Mouse (Mus musculus) intestine, embryonic 14.5 days (tissue): Measurements from ENCODE around the gene Cntn4. TPM values are rescaled to one million over a fixed set of nuclear protein-coding genes. Genes with fewer than 3 reads are reported as not detected.

ENCODE experiments used
- ATAC-seq: fragments of 200-750 bp; cut with Nextera tagmentation; replicated peaks from 2 replicates; pipeline ENCODE4 v1.8.0; 2017; ENCODE audit warnings: low read depth, moderate number of reproducible peaks, moderate TSS enrichment, moderate library complexity; ENCODE audit not compliant: low FRiP score, low TSS enrichment
- DNase-seq: peaks from one replicate; pipeline ENCODE4 v3.0.0-alpha.2; 2018; ENCODE audit warnings: low spot score
- H3K27ac ChIP-seq: fragments of 300-500 bp; sonication (generic); 2 replicates; pipeline ENCODE4 v1.5.1; 2014; ENCODE audit warnings: low read depth, mild to moderate bottlenecking, control low read depth
- H3K27me3 ChIP-seq: fragments of 300-500 bp; sonication (generic); replicated peaks from 2 replicates; pipeline ENCODE4 v1.6.1; 2014; ENCODE audit warnings: low read length, control low read depth; ENCODE audit not compliant: control insufficient read depth, insufficient read depth
- H3K36me3 ChIP-seq: fragments of 300-500 bp; sonication (generic); 2 replicates; pipeline ENCODE4 v1.6.1; 2014; ENCODE audit warnings: low read length, control low read depth; ENCODE audit not compliant: control insufficient read depth, insufficient read depth
- H3K4me1 ChIP-seq: fragments of 300-500 bp; sonication (generic); replicated peaks from 2 replicates; pipeline ENCODE4 v1.6.1; 2014; ENCODE audit warnings: low read length, control low read depth, mixed read lengths; ENCODE audit not compliant: control insufficient read depth, insufficient read depth
- H3K4me2 ChIP-seq: fragments of 300-500 bp; sonication (generic); 2 replicates; pipeline ENCODE4 v1.6.1; 2014; ENCODE audit warnings: low read length
- H3K4me3 ChIP-seq: fragments of 300-500 bp; sonication (generic); 2 replicates; pipeline ENCODE4 v1.5.1; 2014; ENCODE audit warnings: low read depth, low read length, control low read depth, mixed read lengths
- H3K9ac ChIP-seq: fragments of 300-500 bp; sonication (generic); 2 replicates; pipeline ENCODE4 v1.6.1; 2014; ENCODE audit warnings: mild to moderate bottlenecking, low read length
- H3K9me3 ChIP-seq: fragments of 300-500 bp; sonication (generic); 2 replicates; pipeline ENCODE4 v1.6.1; 2016; ENCODE audit warnings: low read length, control low read depth; ENCODE audit not compliant: control insufficient read depth
- WGBS: fragments of 180-500 bp; shearing (Covaris S2); extraction: QIAGEN DNeasy Blood & Tissue Kit; methylation state at CpG from one replicate; pipeline ENCODE4 v1.1.7; 2014; 5-methylcytosine and 5-hydroxymethylcytosine counted together
- polyA plus RNA-seq: library from polyadenylated mRNA; unstranded; fragments of >200 nt; fragmentation: Nextera tagmentation; extraction: Ambion mirVana; gene quantifications from 2 replicates; pipeline ENCODE4 v1.2.1, GENCODE M21; 2014

Cntn4 gene
- polyA plus RNA-seq, 1 experiment from 2014 or later, result 0.26 TPM

GRCm38 (mm10) chr6:106302435-106302834 lies 625.0 kb downstream of the Cntn4 start:
- Histone ChIP-seq H3K27ac (no peak overlapping the region), H3K4me2 (no peak overlapping the region), H3K4me3 (no peak overlapping the region), H3K36me3 (no peaks in the 10 kb centered on the region), H3K9ac (no peak overlapping the region), H3K9me3 (no peaks in the 10 kb centered on the region), H3K4me1 (no peaks in the 10 kb centered on the region), H3K27me3 (no peaks in the 10 kb centered on the region)
- ATAC-seq (no peak), DNase-seq (no peak)
- 73% methylated on average over 4 of the region's 4 CpGs for WGBS

GRCm38 (mm10) chr6:106328987-106329386 lies 651.5 kb downstream of the Cntn4 start:
- DNase-seq (no peak), ATAC-seq (no peak)
- H3K36me3 ChIP-seq, result no peaks in the 10 kb centered on the region
- no peak overlapping the region for H3K4me3 ChIP-seq
- no peak overlapping the region for H3K4me2 ChIP-seq
- no peak overlapping the region for H3K27ac ChIP-seq
- H3K4me1 ChIP-seq, result no peaks in the 10 kb centered on the region
- H3K9ac ChIP-seq, result no peak overlapping the region
- no peaks in the 10 kb centered on the region for H3K27me3 ChIP-seq
- whole genome bisulfite sequencing, result 48% methylated on average over 1 of the region's 1 CpGs
- H3K9me3 ChIP-seq, result no peaks in the 10 kb centered on the region

- 74% methylated on average over 1 of the region's 1 CpGs for WGBS
- Histone ChIP-seq H3K27me3 (no peaks in the 10 kb centered on the region), H3K4me3 (no peak overlapping the region), H3K9me3 (no peaks in the 10 kb centered on the region), H3K36me3 (no peaks in the 10 kb centered on the region), H3K27ac (no peak overlapping the region), H3K9ac (no peak overlapping the region), H3K4me1 (no peaks in the 10 kb centered on the region), H3K4me2 (no peak overlapping the region)
- ATAC-seq, result no peak
- no peak for DNase-seq
These were observed 652.2 kb downstream of the Cntn4 start for GRCm38 (mm10) chr6:106329636-106330035.

GRCm38 (mm10) chr6:106332466-106332865 lies 655.0 kb downstream of the Cntn4 start:
- Histone ChIP-seq H3K9ac (no peak overlapping the region), H3K4me1 (no peaks in the 10 kb centered on the region), H3K4me2 (no peak overlapping the region), H3K4me3 (no peak overlapping the region), H3K36me3 (no peaks in the 10 kb centered on the region), H3K27me3 (no peaks in the 10 kb centered on the region), H3K27ac (no peak overlapping the region), H3K9me3 (no peaks in the 10 kb centered on the region)
- ATAC-seq (no peak), DNase-seq (no peak)
- WGBS, result 75% methylated on average over 3 of the region's 3 CpGs

- Histone ChIP-seq H3K36me3 (no peaks in the 10 kb centered on the region), H3K4me1 (no peaks in the 10 kb centered on the region), H3K4me3 (no peak overlapping the region), H3K27ac (no peak overlapping the region), H3K27me3 (no peaks in the 10 kb centered on the region), H3K9ac (no peak overlapping the region), H3K9me3 (no peaks in the 10 kb centered on the region), H3K4me2 (no peak overlapping the region)
- DNase-seq (no peak), ATAC-seq (no peak)
- 90% methylated on average over 1 of the region's 1 CpGs for whole genome bisulfite sequencing
These were observed 655.5 kb downstream of the Cntn4 start for GRCm38 (mm10) chr6:106332933-106333332.

- ATAC-seq (no peak), DNase-seq (no peak)
- Histone ChIP-seq H3K4me3 (no peak overlapping the region), H3K9ac (no peak overlapping the region), H3K4me1 (no peaks in the 10 kb centered on the region), H3K27ac (no peak overlapping the region), H3K9me3 (no peaks in the 10 kb centered on the region), H3K27me3 (no peaks in the 10 kb centered on the region), H3K4me2 (no peak overlapping the region), H3K36me3 (no peaks in the 10 kb centered on the region)
- WGBS, result 71% methylated on average over 1 of the region's 1 CpGs
These were observed 657.6 kb downstream of the Cntn4 start for GRCm38 (mm10) chr6:106335066-106335465.

GRCm38 (mm10) chr6:106336805-106337204 lies 659.3 kb downstream of the Cntn4 start:
- no peaks in the 10 kb centered on the region for H3K27me3 ChIP-seq
- DNase-seq (no peak), ATAC-seq (no peak)
- no peak overlapping the region for H3K27ac ChIP-seq
- no peak overlapping the region for H3K4me3 ChIP-seq
- no peak overlapping the region for H3K4me2 ChIP-seq
- no peaks in the 10 kb centered on the region for H3K36me3 ChIP-seq
- H3K4me1 ChIP-seq, result no peaks in the 10 kb centered on the region
- no peak overlapping the region for H3K9ac ChIP-seq
- 82% methylated on average over 3 of the region's 3 CpGs for WGBS
- no peaks in the 10 kb centered on the region for H3K9me3 ChIP-seq

GRCm38 (mm10) chr6:106337829-106338228 lies 660.4 kb downstream of the Cntn4 start:
- Histone ChIP-seq H3K4me2 (no peak overlapping the region), H3K4me1 (no peaks in the 10 kb centered on the region), H3K27me3 (no peaks in the 10 kb centered on the region), H3K27ac (no peak overlapping the region), H3K36me3 (no peaks in the 10 kb centered on the region), H3K9ac (no peak overlapping the region), H3K9me3 (no peaks in the 10 kb centered on the region), H3K4me3 (no peak overlapping the region)
- DNase-seq (no peak), ATAC-seq (no peak)

GRCm38 (mm10) chr6:106341114-106341513 lies 663.7 kb downstream of the Cntn4 start:
- H3K4me1 ChIP-seq, result no peaks in the 10 kb centered on the region
- no peaks in the 10 kb centered on the region for H3K27me3 ChIP-seq
- H3K27ac ChIP-seq, result no peak overlapping the region
- H3K4me3 ChIP-seq, result no peak overlapping the region
- no peak for DNase-seq
- H3K9ac ChIP-seq, result no peak overlapping the region
- no peaks in the 10 kb centered on the region for H3K9me3 ChIP-seq
- H3K4me2 ChIP-seq, result no peak overlapping the region
- no peak for ATAC-seq
- H3K36me3 ChIP-seq, result no peaks in the 10 kb centered on the region
